Mouse (Mus musculus) kidney, adult 9 months (tissue): ENCODE results near the gene Ly86.

Source experiments
- DNase-seq: peaks from one replicate; pipeline ENCODE4 v3.0.0; 2022

Gene Ly86

DNA sequence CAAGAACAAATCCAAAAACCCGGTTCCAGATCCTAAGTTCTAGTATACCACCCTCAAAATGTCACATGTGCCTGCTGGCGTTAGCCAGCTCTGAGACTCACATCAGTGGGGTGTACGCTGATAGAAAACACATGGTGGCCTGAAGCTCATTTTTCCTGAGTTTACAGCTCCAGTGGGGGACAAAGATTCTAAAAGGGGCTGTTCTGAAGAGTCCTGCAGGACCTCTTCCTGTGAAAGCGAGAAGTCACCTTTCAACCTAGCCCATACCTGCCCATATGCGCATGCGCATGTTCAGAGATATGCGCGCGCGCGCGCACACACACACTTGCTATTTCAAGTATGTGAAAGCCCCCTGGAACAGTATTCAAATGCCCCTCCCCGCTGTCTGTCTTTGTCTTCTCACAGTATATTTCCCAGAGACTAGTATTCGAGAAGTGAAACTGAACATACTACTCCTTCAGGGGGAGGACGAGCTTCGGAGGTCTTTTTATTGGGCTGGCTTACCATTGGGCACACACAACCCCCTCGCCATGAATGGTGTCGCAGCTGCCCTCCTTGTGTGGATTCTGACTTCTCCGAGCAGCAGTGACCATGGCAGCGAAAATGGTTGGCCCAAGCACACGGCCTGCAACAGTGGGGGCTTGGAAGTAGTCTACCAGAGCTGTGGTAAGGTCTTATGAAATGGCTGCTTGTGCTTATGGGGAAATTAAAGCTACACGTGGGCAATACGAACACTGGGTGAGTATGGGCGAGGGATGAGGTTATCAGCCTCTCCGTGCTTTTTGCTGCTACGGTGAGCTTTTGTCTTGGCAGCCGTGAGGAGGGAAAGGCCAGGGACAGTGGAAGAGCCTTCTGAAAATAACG, at the start of gene Ly86:
Gene Ly86, plus strand, starts transcription at position 300 of the 864 bp plus-strand sequence.
- no peak for DNase-seq

DNA sequence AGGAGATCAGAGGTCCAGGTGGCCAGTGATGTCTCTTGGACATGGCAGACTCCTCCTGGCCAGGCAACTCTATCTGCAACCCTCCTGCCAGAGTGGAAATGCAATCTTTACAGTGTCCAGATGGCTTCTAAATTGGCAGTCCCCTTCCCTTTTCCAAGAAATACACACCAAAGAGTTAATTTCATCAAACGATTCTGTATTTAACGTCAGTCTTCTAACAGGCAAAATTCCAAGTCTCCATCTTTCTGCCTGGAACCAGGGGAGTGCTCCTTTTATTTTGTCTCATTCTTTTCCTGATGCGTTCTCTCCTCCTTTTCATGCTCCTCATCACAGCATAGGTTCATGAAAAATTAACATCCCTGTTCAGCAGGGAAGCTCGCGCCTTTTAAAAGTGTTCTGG, 47.1 kb upstream of the Ly86 start:
- no peak for DNase-seq

DNA sequence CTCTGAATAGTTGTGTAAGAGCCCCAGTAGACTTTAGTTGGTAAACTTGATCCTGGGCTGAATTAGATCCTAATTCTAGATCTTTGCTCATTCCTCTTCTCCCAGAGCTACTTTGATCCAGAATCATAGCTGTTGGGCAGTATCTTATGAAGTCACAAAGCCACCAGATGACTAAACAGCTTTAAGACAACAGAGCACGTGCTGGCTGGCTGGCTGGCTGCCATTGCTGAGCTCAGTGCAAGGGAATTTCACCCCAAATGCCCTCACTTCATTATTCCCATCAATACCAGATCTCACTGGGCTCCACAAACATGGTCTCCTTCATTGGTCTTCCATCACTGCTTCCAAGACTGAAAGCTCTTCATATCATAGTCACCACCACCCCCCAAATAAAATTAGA, 46.2 kb upstream of the Ly86 start:
- DNase-seq, result peak; percentile 2

DNA sequence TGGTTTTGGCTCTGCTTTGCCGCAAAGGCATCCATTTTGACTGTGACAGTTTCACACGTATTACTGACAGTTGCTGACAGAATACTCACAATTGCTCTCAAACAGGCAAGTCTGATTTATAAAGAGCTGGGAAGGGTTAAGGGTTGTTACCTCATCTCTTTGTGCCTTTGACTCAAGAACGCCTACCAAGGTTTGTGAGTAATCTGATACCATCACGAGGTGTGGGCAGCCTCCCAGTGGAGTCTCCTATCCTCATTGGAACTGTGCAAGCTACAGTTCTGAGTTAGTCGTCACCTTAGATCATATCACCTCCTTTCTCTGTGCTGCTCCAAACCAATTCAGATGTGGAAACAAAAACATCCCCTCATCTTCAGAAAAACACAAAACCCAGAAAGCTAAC, 42.1 kb upstream of the Ly86 start:
- DNase-seq, result no peak

DNA sequence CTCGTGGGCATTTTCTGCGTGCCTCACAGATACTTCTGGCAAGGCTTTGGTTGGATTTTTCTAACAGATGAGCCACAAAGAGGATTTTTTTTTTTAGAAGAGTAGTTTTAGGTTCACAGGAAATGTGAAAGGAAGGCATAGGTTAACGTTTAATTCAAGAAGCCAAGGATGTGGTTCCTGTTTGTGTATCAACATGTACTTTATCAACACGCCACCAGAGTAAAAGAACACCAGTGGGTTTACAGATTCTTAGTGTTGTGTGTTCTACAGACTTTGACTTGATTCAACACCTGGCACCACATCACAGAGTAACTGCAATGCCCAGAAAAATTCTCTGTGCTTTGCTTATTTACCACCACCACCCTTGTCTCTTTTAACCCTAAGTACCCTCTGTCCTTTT, 37.0 kb upstream of the Ly86 start:
- no peak for DNase-seq

DNA sequence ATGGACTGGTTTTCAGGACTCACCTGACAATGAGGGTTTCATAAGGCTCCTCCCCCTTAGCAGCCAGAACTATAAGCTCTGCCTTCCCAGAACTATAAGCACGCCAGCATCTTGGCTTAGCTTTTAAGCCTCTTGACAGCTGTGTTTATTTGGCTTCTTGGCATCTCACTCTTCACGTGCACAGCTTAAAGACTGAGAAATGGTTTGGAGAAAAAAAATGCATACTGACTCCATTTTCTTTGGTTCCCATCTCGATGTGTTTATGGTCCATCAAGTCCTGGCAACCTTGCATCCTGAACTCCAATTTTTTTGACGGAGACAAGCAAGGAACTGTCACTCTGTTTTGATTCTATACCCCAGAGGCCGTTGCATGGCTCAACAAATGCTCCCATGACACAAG, 35.7 kb upstream of the Ly86 start:
- no peak for DNase-seq

DNA sequence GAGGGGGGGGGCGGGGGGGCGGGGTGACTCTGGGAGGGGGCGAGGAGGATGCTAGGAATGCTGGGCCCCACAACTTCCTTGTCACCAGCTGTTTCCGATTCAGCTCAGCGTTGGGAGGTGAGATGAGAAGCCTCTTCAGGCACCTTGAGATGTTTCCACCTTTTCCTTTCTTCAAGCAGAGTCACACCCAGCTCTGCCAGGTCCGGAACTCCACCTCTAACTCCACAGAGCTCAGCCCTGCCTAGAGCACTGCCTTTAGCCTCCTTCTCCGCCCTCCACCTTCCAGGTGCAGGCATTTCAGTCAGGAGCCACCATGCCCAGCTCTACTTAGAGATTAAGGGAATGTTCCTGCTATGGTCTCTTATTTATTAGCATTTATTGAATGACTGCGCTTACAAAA, 34.7 kb upstream of the Ly86 start:
- DNase-seq, result no peak

DNA sequence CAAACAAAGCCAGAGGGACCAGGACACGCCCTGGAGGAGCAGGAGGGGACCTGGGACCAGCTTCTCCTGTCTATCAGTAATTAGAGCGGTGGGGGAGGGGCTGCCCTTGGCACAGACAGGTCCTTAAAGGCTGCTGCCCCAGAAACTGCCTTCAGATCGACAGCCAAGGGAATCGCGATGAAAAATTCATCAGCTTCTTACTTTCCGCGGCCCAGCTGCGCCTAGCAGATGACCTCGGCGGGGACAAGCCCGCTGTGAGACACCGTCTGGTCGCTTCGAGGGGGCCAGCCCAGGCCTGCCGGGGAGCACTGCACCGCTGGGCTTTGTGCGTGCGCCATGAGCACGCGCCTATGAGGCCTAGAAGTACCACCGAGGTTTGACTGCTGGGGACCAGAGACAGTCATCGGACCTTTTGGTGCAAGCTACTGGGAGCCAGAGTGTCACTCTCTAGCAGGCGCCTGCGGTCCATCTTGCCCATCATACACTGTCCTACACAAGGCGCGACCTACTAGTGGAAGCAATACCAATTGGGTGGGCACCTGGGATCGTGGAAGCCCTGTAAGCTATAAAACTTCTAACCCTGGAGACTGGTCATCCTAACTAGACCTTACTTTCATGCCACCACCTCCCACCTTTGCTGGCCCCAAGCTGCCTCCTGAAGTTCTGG, 33.3 kb upstream of the Ly86 start:
- no peak for DNase-seq

DNA sequence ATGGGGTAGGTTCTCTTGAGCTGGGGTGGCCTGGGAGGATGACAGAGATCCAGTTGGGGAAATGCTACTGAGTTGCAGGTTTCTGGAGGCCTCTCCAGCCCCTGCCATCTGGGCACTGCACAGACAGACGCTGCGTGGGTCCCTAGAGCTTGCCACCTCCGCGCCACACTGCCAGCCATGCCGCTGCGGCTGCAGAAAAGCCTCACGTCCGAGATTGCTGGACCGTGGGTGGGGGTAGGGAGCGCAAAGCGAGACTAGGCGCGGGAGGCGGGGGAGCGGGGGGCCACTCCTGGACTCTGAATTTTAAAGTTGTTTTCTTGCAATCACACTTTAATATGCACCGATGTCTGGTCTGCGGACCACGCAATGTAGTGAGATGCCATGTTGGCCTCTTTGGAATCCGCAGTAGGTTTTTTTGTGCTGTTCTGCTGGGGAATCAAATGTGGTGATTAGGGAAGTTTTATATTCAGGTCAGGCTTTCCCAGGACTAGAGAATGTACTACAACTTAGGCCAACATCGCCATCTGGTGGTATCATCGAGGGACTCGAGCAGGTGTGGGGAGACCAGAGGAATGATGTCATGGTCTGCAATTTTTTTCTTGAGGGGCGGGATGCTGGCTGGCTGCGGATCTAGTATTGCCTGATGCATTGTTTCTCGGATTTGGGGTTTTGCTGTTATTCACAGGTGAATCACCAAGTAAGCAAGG, 32.6 kb upstream of the Ly86 start:
- DNase-seq, result peak; percentile 92

DNA sequence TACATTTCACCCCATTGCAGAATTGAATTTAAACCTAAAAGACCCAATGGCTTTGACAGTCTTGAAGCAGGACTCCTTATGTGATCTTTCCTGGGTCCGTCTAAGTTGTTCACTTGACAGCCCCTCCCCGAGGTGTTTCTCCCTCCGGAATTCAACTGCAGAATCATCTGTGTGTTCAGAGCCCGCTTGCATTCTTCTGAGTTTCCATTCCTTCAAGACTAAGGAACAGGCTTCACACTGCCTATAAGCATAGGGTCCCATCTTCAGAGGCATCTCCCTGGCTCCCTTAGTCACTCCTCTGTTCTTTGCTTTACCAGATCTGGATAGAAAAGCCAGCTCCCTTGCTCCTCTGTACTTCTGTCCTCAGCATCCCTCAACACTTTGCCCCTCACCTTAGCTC, 32.1 kb upstream of the Ly86 start:
- DNase-seq, result no peak

DNA sequence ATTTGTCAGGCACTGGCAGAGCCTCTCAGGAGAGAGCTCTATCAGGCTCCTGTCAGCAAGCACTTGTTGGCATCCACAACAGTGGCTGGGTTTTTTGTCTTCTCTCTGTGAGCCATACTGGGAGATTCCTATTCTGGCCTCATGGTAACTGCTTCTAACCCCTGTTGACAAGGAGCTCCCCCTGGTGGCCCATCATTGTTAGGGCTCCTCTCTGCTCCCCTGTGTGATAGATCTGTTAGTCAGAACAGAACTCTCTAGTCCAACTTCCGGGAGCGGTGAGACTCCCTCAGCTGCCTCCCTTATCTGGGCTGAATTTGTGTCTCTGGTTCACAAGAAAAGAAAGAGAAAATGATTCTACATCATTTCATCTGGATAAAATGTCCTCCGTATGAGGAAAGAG, 19.5 kb upstream of the Ly86 start:
- peak; percentile 64 for DNase-seq

DNA sequence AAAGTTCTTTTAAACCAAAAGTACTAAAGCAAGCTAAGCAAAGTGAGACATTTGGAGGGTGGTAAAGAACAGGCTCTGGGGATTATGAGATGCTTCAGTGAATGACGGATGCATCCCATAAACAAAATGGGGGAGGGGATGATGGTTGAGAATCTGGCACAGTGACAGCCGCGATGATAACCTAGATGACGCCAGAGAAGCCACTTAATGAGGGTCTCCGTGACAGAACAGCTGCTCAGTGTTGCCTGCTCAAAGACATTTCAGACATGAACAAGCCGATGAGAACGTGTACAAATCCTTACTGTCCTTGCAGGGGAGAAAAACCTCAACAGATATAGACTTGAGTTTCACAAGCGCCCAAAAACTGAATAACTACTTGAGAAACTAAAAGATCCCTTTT, 15.3 kb upstream of the Ly86 start:
- no peak for DNase-seq

DNA sequence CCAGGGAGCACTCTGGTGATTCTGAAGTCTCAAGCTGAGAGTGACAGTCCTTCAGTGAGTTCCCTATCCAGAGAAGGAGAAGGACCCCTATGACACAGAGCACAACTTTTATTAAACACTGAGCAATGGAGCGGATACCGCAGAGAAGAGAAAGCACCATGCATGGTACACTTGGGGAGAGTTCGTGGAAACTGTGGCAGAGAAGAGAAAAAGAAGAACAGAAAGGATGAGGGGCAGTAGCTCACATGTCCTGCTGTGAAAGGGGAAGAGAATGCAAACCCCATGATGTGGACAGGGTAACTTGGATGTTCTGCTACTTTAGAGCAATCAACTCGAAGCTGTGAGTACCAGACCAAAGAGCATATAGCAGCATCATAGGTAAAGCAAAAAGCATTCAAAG, 14.0 kb upstream of the Ly86 start:
- DNase-seq, result no peak

DNA sequence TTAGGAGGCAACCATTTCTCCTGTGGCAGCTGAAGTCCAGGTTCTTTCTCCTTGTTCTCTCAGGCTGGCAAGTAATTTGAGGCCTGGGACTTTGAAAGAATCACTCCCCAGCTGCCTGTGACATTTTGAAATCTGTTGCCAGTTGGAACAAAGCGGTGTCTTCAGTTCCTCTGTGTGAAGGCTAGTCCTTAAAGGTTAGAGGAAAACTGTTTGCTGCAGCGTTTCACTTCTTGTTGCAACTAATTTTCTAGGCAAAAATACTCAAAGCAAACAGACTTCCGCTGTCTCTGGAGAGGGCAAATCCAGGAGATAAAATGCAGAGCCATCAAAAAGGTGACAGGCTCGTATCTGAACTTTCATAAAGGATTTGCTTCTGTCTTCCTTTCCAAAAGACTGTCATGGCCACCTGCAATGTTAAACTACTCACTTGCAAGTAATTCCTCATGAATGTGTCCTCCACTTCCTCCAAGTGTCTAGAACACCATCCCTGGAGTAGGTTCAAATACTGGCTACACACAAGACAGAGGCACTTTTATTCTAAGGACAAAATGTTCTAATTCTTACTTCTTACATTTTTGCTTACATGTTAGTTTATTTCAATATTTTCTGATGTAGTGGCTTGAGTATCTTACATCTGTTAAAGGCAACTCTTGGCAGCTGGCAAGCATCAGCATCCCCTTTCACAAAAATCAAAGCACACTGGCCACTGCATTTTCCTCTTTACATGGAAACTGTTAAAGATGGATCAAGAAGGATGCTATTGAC, 12.0 kb upstream of the Ly86 start:
- DNase-seq, result no peak

DNA sequence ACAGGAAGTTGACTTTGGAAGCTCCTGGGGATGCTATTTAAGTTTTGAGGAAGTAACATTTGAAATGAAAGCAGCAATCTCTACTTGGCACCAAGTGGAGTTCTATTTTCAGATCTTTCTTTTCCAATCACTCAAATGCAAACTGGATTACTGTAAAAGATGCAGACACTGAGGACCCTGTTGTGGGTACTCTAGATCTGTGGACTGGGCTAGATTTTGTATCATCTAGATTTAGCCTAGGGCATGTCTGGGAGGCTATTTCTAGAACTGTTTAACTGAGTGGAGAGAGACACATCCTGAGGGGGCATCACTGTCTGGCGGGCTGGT, 11.5 kb upstream of the Ly86 start:
- no peak for DNase-seq

DNA sequence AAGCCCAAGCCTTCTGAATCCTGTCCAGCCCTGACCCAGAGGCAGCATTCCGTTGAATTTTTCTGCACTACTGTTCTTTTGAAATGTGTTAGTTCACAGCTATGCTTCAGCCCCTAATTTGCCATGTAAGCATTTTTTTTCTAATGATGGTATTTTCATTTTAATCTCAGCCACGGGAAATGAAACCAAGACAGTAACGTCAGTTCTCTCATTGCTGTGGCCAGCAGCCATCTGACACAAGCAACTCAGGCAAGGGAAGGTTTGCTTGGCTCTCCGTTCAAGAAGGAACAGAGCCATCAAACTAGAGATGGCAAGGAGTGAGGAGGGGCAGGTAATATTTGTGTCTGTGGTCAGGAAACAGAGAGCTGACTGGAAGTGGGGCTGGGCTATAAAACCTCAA, 7.7 kb upstream of the Ly86 start:
- DNase-seq, result no peak

DNA sequence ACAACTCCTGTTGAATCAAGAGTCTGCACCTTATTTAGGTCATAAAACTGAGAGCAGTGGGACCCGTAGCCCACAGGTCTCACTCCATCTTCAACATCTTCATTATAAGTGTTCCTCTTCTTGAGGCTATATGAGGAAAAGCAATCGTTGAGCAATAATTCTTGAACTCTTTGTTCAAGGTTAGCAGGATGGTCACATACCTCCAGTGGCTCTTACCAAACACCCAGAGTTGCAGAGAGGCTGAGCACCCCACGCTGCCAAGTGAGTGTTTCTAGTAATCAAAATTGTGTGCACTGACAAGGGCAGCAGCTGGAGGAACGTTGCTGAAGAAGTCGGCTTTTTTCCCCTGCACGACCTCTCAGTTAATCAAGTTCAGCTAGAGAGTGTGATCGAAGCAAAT, 7.1 kb upstream of the Ly86 start:
- DNase-seq, result no peak

DNA sequence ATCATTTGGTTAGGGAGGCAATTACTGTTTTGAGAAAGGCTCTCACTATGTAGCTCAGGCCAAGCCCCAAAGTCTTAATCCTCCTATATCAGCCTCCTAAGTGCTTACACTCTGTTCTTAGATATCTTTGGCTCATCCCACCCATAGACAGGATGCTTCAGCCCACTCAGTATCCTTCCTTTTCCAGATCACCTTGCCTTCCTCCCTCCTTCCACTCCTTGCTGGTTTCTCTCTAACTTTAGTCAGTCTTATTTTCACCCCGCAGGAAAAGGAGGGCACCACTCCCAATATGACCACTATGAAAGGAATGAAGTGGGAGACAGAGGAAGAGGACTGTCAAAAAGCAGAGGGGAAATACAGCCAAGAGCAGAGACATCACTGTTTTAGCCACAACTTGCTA, 2.2 kb upstream of the Ly86 start:
- no peak for DNase-seq

DNA sequence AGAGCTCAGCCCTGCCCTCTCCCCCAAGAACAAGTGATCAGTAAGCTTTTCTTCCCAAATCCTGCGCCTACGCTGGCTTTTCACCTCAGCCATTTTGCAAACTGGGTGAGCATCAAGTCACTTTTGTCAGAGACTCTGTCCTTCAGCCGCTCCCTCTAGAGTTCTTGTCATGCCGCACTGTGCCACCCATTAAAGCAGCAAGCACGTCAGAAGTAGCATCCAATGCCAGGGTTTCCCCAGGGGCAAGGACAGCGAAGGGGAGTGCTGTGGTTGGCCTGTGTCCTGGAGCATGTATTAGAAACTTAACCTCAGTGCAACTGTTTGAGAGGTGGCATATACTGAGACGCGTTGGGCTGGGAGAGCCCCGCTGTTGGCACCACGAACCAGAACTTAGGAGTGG, 815 bp downstream of the Ly86 start:
- DNase-seq, result peak; percentile 18

DNA sequence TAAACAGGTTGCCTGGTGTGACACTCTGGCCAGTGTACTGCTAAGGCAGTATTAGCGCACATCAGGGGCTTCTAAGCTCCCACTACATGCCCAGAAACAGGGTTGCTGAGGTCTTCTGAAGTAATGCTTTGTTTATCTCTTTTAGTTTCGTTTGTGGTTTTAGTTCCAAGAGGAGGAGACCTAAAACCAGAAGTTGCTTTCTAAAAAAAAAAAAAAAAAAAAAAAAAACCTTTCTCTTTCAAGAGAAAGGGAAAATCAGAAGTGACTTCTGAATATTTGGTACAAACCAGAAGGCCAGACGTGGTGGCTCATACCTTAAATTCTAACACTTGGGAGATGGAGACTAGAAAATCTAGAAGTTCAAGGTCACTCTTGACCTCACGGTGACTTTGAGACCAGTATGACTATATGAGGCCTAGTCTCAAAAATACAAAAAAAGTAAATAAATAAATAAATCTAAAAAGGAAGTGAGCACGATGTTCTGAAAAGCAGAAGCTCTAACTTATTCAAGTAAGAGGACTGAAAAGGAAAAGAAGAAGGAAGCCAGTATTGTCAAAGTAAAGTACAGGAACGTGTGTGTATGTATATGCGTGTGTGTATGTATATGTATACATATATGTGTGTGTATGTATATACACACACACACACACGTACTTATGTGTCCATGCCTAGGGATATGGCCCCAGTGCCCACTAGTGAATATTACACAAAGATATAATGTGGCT, 3.0 kb downstream of the Ly86 start:
- no peak for DNase-seq

DNA sequence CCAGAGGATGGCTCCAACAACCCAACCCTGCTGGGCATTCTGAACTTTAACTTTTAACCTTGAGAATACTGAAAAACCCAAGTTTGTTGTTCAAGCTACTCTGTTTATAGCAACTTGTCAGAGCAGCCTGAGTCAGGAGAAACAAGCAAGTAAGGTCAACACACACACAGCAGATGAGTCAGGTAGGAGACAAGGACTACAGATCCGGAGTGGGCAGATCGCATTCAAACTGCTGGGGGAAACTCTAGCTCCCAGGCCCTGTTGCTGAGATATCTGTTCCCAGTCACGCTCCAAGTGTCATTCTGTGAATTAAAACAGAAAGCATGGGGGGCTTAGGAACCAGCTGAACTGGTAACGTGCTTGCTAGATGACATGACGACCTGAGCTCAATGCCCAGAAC, 4.0 kb downstream of the Ly86 start:
- DNase-seq, result no peak

DNA sequence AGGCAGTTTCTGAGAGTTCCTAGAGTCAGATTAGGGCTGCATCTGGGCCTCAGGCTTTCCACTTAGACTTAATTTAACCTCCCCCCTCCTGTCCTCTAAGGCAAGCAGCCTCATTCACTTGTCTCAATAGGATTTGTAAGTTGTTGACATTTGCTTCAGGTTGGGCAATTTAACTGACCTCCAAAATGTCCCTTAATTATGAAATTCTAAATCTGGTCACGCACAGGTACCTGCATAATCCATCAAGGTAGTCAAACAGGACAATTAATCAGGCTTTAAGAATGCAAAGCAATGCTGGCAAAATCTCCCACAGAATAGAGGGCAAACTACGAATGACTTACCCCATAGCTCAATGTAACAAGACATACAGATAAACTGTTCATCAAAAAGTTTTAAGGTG, 8.0 kb downstream of the Ly86 start:
- DNase-seq, result peak; percentile 52

DNA sequence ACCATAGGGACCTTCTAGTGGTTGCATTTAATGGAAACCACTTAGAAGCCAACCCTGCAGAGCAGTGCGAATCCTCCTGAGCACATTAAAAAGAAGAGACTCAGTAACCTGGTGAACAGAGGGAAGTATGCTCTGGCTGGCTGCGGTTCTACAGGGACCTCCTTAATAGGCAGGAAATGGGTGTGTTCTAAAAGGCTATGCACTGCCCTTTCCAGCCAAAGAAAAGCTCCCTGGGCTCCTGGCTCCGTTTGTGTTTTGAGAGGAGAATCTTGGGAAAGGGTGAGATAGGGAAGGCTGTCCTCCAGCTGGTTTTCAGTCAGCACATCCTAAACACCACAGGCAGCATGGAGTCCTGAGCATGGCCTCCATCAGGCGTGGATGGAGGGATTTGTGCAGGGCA, 8.9 kb downstream of the Ly86 start:
- no peak for DNase-seq
